Mouse (Mus musculus) hindbrain, embryonic 14.5 days (tissue): ENCODE data around the gene Arl15. TPM values are rescaled to one million over a fixed set of nuclear protein-coding genes. Genes with fewer than 3 reads are reported as not detected.

Source experiments
- ATAC-seq: fragments of 200-750 bp; cut with Nextera tagmentation; 2 replicates; pipeline ENCODE4 v1.8.0; 2017; ENCODE audit warnings: moderate number of reproducible peaks, mild to moderate bottlenecking, moderate TSS enrichment, moderate library complexity; ENCODE audit not compliant: low FRiP score
- DNase-seq: peaks from one replicate; pipeline ENCODE4 v3.0.0-alpha.2; 2015; ENCODE audit warnings: low spot score
- H3K27ac ChIP-seq: fragments of 300-500 bp; sonication (generic); 2 replicates; pipeline ENCODE4 v1.5.1; 2014; ENCODE audit warnings: mild to moderate bottlenecking, moderate library complexity
- H3K27me3 ChIP-seq: fragments of 300-500 bp; sonication (generic); 2 replicates; pipeline ENCODE4 v1.6.1; 2014; ENCODE audit warnings: mild to moderate bottlenecking, low read length, mixed read lengths; ENCODE audit not compliant: control insufficient read depth, insufficient read depth
- H3K36me3 ChIP-seq: fragments of 300-500 bp; sonication (generic); replicated peaks from 2 replicates; pipeline ENCODE4 v1.6.1; 2014; ENCODE audit not compliant: control insufficient read depth, insufficient read depth
- H3K4me1 ChIP-seq: fragments of 300-500 bp; sonication (generic); replicated peaks from 2 replicates; pipeline ENCODE4 v1.6.1; 2014; ENCODE audit warnings: antibody characterized with exemption, low read length, mixed read lengths; ENCODE audit not compliant: control insufficient read depth, insufficient read depth
- H3K4me2 ChIP-seq: fragments of 300-500 bp; sonication (generic); replicated peaks from 2 replicates; pipeline ENCODE4 v1.6.1; 2014; ENCODE audit warnings: mild to moderate bottlenecking, moderate library complexity
- H3K4me3 ChIP-seq: fragments of 300-500 bp; sonication (generic); replicated peaks from 2 replicates; pipeline ENCODE4 v1.5.1; 2014; ENCODE audit warnings: mild to moderate bottlenecking, low read length
- H3K9ac ChIP-seq: fragments of 300-500 bp; sonication (generic); 2 replicates; pipeline ENCODE4 v1.6.1; 2014
- H3K9me3 ChIP-seq: fragments of 300-500 bp; sonication (generic); 2 replicates; pipeline ENCODE4 v1.6.1; 2016; ENCODE audit warnings: low read length; ENCODE audit not compliant: control insufficient read depth
- WGBS: fragments of 180-500 bp; shearing (Covaris S2); extraction: QIAGEN DNeasy Blood & Tissue Kit; methylation state at CpG from one replicate; pipeline ENCODE4 v1.1.7; 2014; 5-methylcytosine and 5-hydroxymethylcytosine counted together
- polyA plus RNA-seq: library from polyadenylated mRNA; unstranded; fragments of >200 nt; fragmentation: Nextera tagmentation; extraction: Ambion mirVana; gene quantifications from 2 replicates; pipeline ENCODE4 v1.2.1, GENCODE M21; 2014

Gene Arl15
- polyA plus RNA-seq, 1 experiment from 2014 or later, result 19.0 TPM

DNA sequence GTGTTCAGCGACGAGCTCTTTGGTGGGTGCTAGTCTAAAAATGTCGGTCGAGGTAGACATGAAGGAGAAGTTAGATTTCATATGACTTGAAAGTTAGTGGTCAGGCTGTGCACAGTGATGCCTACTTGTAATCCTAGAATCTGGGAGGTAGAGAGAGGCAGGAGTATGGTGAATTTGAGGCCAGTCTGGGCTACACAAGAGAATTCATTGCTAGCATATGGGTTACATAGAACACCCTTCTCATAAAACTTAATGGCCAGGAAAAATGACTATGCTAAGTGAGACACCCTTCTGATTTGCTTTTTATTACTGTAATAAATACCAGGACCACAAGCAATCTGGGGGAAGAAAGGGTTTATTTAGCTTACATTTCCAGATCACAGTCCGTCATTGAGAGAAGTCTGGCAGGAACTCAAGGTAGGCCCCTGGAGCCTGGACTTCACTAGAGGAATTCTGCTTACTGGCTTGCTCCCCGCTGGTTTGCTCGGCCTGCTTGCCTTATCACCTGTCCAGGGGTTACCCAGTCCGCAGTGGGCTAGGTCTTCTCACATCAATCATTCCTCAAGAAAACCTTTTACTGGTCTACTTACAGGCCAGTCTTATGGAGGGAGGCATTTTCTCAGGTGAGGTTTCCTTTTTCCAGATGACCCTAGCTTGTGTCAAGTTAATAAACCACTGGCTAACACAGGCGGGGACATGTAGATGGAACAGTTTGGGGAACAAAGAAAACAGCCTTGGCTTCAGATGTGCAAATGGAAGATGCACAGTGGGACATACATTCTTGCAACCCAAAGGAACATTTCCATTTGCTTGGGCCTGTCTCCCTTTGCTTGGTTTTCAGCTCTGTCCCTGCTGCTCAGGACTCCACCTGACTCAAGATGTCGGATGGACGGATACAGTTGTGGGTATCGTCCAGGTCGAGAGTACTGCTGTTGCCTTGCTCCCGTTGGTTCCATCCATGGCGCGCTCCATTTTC lies 44.6 kb downstream of the Arl15 start:
- Histone ChIP-seq H3K27me3 (no peaks in the 10 kb centered on the region), H3K27ac (no peak overlapping the region), H3K4me3 (no peak overlapping the region), H3K9ac (no peak overlapping the region), H3K9me3 (0 out of 2 replicates have a peak, but pooled peaks cover 8% of the 10 kb centered on the region), H3K4me2 (no peak overlapping the region), H3K36me3 (no peaks in the 10 kb centered on the region), H3K4me1 (no peaks in the 10 kb centered on the region)
- WGBS, result 96% methylated on average over 16 of the region's 16 CpGs
- DNase-seq, result no peak
- no peak for ATAC-seq

DNA sequence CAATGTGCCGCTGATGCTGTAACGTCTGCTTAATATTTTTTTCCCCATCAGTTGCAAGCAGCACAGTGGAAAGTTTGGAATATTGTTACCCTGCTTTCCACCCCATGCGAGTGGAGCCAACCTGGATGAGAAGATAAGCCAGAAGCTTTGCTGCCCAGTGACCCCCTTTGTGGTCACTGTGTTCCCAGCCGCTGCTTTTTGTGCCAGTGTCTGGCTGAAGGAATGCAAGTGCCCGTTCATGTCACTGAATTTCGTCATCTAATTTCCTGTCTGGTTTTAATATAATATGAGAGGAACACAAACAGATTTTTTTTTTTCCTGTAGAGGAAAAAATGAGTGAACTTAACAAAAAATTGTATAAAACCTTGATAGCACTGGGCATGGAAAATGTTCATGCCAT lies 46.1 kb downstream of the Arl15 start:
- Histone ChIP-seq H3K36me3 (no peaks in the 10 kb centered on the region), H3K9ac (no peak overlapping the region), H3K4me2 (no peak overlapping the region), H3K4me1 (no peaks in the 10 kb centered on the region), H3K9me3 (0 out of 2 replicates have a peak, but pooled peaks cover 8% of the 10 kb centered on the region), H3K27ac (no peak overlapping the region), H3K27me3 (no peaks in the 10 kb centered on the region), H3K4me3 (no peak overlapping the region)
- WGBS, result 89% methylated on average over 6 of the region's 6 CpGs
- ATAC-seq, result no peak
- DNase-seq, result no peak

DNA sequence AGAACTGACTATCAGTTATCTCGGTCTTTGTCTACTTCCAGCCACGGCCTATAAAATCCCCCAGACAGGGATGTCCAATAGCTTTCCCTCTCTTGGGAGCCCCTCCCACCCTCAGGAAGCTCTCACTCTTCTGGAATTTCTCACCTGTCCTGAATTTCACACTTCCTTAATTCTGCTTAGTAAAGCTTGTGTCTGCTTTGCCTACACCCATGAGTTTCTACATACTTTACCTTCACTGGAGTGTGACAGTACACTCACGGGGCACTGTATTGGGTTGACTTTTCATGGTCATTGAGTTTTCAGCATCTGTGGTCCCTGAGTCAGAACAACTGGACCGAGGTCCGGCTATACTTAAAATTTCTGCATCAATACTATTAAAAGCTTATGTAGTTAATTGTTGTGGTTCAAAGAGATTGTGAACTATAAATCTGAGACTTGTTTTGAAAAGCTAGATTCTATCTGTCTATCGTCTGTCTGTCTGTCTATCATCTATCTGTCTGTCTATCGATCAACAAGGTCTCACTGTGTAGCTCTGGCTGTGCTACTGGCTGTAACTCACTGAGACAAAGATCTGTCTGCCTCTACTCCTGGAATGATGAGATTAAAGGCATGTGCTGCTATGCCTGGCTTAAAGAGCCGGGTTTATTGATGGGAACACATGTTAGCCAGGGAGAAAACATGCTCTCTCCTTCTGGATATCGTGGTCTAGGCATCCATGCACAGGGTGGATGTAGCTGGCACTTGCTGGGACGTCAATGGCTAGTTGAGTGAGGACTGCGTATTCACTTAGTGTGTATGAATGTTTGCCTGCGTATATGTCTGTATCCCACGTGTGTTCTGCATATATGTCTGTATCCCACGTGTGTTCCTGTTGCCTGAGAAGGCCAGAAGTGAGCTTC lies 48.4 kb downstream of the Arl15 start:
- H3K27me3 ChIP-seq, result no peaks in the 10 kb centered on the region
- H3K9ac ChIP-seq, result no peak overlapping the region
- H3K4me3 ChIP-seq, result no peak overlapping the region
- H3K4me1 ChIP-seq, result no peaks in the 10 kb centered on the region
- DNase-seq (no peak), ATAC-seq (no peak)
- H3K9me3 ChIP-seq, result 0 out of 2 replicates have a peak, but pooled peaks cover 8% of the 10 kb centered on the region
- H3K4me2 ChIP-seq, result no peak overlapping the region
- no peaks in the 10 kb centered on the region for H3K36me3 ChIP-seq
- WGBS, result 94% methylated on average over 14 of the region's 14 CpGs
- no peak overlapping the region for H3K27ac ChIP-seq

DNA sequence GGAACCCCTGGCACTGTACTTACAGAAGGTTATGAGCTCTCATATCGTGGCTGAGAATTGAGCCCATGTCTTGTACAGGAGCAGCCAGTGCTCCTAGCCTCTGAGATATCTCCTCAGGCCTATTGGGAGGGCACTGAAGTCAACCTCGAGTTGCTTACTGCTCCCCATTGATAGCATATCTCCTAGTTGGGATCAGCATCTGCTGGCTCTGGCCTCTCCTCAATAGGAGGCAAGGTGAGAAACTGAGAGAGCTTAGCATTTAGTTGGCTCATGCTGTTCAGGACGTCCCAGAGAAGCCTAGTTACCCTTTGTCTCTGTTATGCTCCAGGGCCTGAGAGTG lies 49.0 kb downstream of the Arl15 start:
- Histone ChIP-seq H3K4me3 (no peak overlapping the region), H3K27me3 (no peaks in the 10 kb centered on the region), H3K27ac (no peak overlapping the region), H3K4me1 (no peaks in the 10 kb centered on the region), H3K9ac (no peak overlapping the region), H3K36me3 (no peaks in the 10 kb centered on the region), H3K4me2 (no peak overlapping the region), H3K9me3 (0 out of 2 replicates have a peak, but pooled peaks cover 8% of the 10 kb centered on the region)
- 87% methylated on average over 3 of the region's 3 CpGs for WGBS
- ATAC-seq (no peak), DNase-seq (no peak)

DNA sequence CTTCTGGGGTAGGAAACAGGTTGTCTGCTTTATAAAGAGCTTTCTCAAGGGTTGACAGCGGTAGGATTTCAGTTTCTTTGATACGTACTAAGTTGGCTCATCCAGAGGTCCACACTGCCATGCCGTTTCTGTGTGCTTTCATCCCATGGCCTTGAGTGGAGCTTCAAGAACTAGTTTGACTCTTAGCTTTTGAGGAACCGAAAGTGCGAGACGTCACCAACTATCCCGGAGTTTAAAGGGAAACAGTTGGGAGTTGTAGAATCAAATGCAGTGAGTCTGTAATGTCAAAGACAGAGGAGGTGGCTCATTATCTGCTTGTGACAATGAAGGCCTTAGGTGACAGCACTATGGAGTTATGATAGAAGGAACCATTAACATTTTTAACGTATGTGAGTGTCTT lies 49.6 kb downstream of the Arl15 start:
- H3K4me1 ChIP-seq, result no peaks in the 10 kb centered on the region
- no peaks in the 10 kb centered on the region for H3K36me3 ChIP-seq
- H3K4me3 ChIP-seq, result no peak overlapping the region
- no peak overlapping the region for H3K9ac ChIP-seq
- ATAC-seq (no peak), DNase-seq (no peak)
- H3K27me3 ChIP-seq, result no peaks in the 10 kb centered on the region
- H3K4me2 ChIP-seq, result no peak overlapping the region
- H3K9me3 ChIP-seq, result 0 out of 2 replicates have a peak, but pooled peaks cover 2% of the 10 kb centered on the region
- WGBS, result 95% methylated on average over 8 of the region's 8 CpGs
- H3K27ac ChIP-seq, result no peak overlapping the region

DNA sequence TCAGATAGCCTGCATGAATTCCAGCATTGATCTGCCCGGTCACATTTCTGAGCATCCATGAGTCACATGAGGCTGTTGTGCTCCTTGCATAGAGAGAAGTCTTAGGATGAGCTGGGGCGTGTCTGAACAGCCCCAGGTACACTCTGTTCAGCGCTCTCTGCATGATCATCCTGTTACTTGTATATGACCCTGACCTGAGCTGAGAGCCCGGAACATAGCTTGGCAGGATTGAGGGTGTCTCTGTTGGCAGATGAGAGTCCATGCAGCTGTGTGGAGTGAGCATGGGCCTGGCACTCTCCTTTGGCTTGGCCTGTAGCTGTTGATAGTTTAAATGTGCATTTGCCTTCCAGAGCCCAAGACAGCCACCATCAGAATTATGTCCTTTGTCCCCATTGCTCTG lies 50.4 kb downstream of the Arl15 start:
- Histone ChIP-seq H3K9me3 (no peaks in the 10 kb centered on the region), H3K36me3 (no peaks in the 10 kb centered on the region), H3K4me1 (no peaks in the 10 kb centered on the region), H3K9ac (no peak overlapping the region), H3K27ac (no peak overlapping the region), H3K27me3 (no peaks in the 10 kb centered on the region), H3K4me3 (no peak overlapping the region), H3K4me2 (no peak overlapping the region)
- WGBS, result 94% methylated on average over 4 of the region's 4 CpGs
- ATAC-seq (no peak), DNase-seq (no peak)

DNA sequence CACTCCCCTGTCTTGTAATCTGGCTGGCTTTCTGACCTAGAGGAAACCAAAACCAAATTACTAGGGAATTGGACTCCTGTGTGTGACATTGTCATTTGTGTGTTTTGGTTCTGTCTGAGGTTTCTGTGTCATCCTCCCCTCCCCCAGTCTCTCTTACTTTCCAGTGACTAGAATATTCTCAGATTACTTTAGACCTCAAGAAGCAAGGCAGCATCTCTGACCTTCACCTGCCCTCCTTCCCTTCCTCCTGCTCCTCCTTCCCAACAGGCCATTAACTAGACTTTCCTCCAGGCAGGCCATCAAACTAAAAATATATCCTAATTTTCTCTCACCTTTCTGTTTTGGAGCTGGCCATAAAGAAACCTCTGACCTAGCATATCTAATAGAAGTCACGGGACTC lies 50.9 kb downstream of the Arl15 start:
- WGBS, result 55% methylated on average over 1 of the region's 1 CpGs
- Histone ChIP-seq H3K9me3 (no peaks in the 10 kb centered on the region), H3K4me3 (no peak overlapping the region), H3K36me3 (no peaks in the 10 kb centered on the region), H3K4me1 (no peaks in the 10 kb centered on the region), H3K9ac (no peak overlapping the region), H3K4me2 (no peak overlapping the region), H3K27me3 (no peaks in the 10 kb centered on the region), H3K27ac (no peak overlapping the region)
- ATAC-seq (no peak), DNase-seq (no peak)

DNA sequence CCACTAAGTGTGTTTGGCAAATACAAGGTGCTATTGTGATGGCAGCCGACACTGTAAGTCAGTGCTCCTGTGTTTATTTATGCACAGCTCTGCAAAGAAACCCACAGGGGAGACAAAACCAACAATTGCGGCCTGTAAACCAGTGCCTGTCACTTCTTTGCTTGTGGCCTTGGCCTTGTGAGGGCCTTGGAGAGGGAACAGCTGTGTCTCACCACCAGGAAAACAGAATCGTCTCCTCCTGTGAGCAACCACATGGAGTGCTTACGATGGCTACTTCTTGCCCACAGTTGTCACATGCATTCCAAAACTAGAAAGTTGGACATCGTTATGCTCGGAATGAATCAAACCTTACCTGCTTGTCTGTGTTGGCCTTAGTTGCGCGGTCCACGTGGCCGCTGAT lies 52.1 kb downstream of the Arl15 start:
- H3K36me3 ChIP-seq, result no peaks in the 10 kb centered on the region
- DNase-seq (no peak), ATAC-seq (no peak)
- peaks cover 4% of the 10 kb centered on the region; the same call in 1 of the 2 replicates for H3K4me1 ChIP-seq
- no peak overlapping the region for H3K27ac ChIP-seq
- no peak overlapping the region for H3K4me3 ChIP-seq
- H3K9me3 ChIP-seq, result no peaks in the 10 kb centered on the region
- H3K9ac ChIP-seq, result no peak overlapping the region
- no peaks in the 10 kb centered on the region for H3K27me3 ChIP-seq
- 65% methylated on average over 10 of the region's 10 CpGs for WGBS
- no peak overlapping the region for H3K4me2 ChIP-seq

DNA sequence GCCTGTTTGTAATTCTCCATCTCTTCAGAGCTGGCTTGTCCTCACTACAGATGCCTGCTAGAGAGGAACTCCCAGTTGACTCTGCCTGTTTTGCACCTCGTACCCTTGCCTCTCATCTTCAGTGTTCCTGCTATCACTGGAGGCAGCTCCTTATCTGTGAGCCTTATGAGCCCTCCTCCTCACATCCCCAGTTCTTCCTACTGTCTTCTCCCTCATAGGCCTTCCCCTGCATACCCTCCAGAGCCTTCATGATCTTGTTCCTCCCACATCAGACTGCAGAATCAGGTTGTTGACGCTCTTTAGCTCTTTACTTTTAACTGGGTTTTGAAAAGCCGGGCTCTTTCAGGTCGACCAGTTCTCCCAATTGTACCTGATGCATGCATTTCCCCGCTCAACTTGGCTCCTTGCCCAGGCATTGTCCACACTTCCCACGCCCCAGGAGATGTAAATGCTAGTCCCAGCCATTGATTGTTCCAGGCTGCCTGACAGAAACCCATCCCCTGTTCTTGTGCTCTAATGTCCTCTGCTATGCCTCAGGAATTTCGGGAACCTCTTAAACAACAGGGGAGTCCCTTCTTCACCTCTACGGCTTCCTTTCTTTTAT lies 56.2 kb downstream of the Arl15 start:
- no peak overlapping the region for H3K9ac ChIP-seq
- no peak overlapping the region for H3K4me3 ChIP-seq
- 83% methylated on average over 8 of the region's 8 CpGs for WGBS
- H3K27ac ChIP-seq, result no peak overlapping the region
- H3K4me2 ChIP-seq, result no peak overlapping the region
- no peaks in the 10 kb centered on the region for H3K36me3 ChIP-seq
- no peaks in the 10 kb centered on the region for H3K9me3 ChIP-seq
- DNase-seq, result no peak
- peaks cover 4% of the 10 kb centered on the region; the same call in 1 of the 2 replicates for H3K4me1 ChIP-seq
- no peak for ATAC-seq
- no peaks in the 10 kb centered on the region for H3K27me3 ChIP-seq
